Mouse (Mus musculus) cerebellum, postnatal 14 days (tissue): ENCODE measurements around the gene BC025920.
"Not testable (repeated sequence)": the region's sequence is repeated elsewhere in the genome, so short reads cannot be mapped to it uniquely, and the experiment has no call there.

Experiments
- DNase-seq, 2 experiments: peaks; one replicate each; pipeline ENCODE4 v3.0.0; 2021; ENCODE audit warnings: mixed read lengths in 2 of 2

The BC025920 gene

GRCm38 (mm10) chr10:81604019-81604967 lies 1.8 kb upstream of the BC025920 start:
- peak in 1 of 2 experiments; percentile 33 for DNase-seq

GRCm38 (mm10) chr10:81604968-81605665 lies 953 bp upstream of the BC025920 start:
- peak; percentile 93 to 96 for DNase-seq

GRCm38 (mm10) chr10:81605666-81605973 lies 450 bp upstream of the BC025920 start:
- no peak for DNase-seq

- peak in 1 of 2 experiments; percentile 63 for DNase-seq
These were observed 2.2 kb downstream of the BC025920 start for GRCm38 (mm10) chr10:81608308-81608707.

- DNase-seq: no peak
These were observed 6.7 kb downstream of the BC025920 start for GRCm38 (mm10) chr10:81612779-81613178.

GRCm38 (mm10) chr10:81615486-81615885 lies 9.4 kb downstream of the BC025920 start:
- no peak for DNase-seq

GRCm38 (mm10) chr10:81619976-81620375 lies 13.9 kb downstream of the BC025920 start:
- no peak for DNase-seq

- DNase-seq: no peak
These were observed 14.7 kb downstream of the BC025920 start for GRCm38 (mm10) chr10:81620786-81621185.

- DNase-seq: no peak
These were observed 17.4 kb downstream of the BC025920 start for GRCm38 (mm10) chr10:81623441-81623840.

GRCm38 (mm10) chr10:81626101-81626993 lies 20.3 kb downstream of the BC025920 start:
- DNase-seq: peak in 1 of 2 experiments; percentile 42

GRCm38 (mm10) chr10:81626994-81627835 lies 21.1 kb downstream of the BC025920 start, which contains the start of gene Sirt6:
TSS of gene Sirt6 (minus strand) at chr10:81627797.
- peak; percentile 94 for DNase-seq

GRCm38 (mm10) chr10:81627836-81628220 lies 21.8 kb downstream of the BC025920 start:
- DNase-seq: peak; percentile 61 to 71

- DNase-seq: no peak
These were observed 22.3 kb downstream of the BC025920 start, which contains the start of gene Ankrd24 for GRCm38 (mm10) chr10:81628390-81628789. TSS of gene Ankrd24 (plus strand) at chr10:81628540.

GRCm38 (mm10) chr10:81633253-81634099 lies 27.4 kb downstream of the BC025920 start:
- peak; percentile 68 to 75 for DNase-seq

- DNase-seq: no peak
These were observed 30.3 kb downstream of the BC025920 start for GRCm38 (mm10) chr10:81636338-81636737.

- DNase-seq: no peak
These were observed 32.0 kb downstream of the BC025920 start for GRCm38 (mm10) chr10:81638101-81638500.

- not testable (repeated sequence) for DNase-seq
These were observed 34.8 kb downstream of the BC025920 start for GRCm38 (mm10) chr10:81640825-81641224.

- no peak for DNase-seq
These were observed 35.5 kb downstream of the BC025920 start for GRCm38 (mm10) chr10:81641566-81641965.

- DNase-seq: peak; percentile 46 to 67
These were observed 36.0 kb downstream of the BC025920 start for GRCm38 (mm10) chr10:81641978-81642647.
